Mouse (Mus musculus) lung, postnatal 0 days (tissue): ENCODE results near the gene Epb41. TPM values are rescaled to one million over a fixed set of nuclear protein-coding genes. Genes with fewer than 3 reads are reported as not detected.

Experiments used
- ATAC-seq: fragments of 200-750 bp; cut with Nextera tagmentation; 2 replicates; pipeline ENCODE4 v1.8.0; 2017; ENCODE audit warnings: moderate library complexity
- DNase-seq: peaks from one replicate; pipeline ENCODE4 v3.0.0-alpha.2; 2016; ENCODE audit warnings: low spot score
- H3K27ac ChIP-seq: fragments of 300-500 bp; sonication (generic); 2 replicates; pipeline ENCODE4 v1.5.1; 2014; ENCODE audit warnings: antibody characterized with exemption, mild to moderate bottlenecking, low read length, mixed read lengths
- H3K27me3 ChIP-seq: fragments of 300-500 bp; sonication (generic); replicated peaks from 2 replicates; pipeline ENCODE4 v1.6.1; 2014; ENCODE audit warnings: low read length, mixed read lengths; ENCODE audit not compliant: insufficient read depth
- H3K36me3 ChIP-seq: fragments of 300-500 bp; sonication (generic); 2 replicates; pipeline ENCODE4 v1.6.1; 2014; ENCODE audit warnings: low read length, mixed read lengths; ENCODE audit not compliant: insufficient read depth
- H3K4me1 ChIP-seq: fragments of 300-500 bp; sonication (generic); 2 replicates; pipeline ENCODE4 v1.6.1; 2014; ENCODE audit warnings: antibody characterized with exemption, low read depth, low read length, mixed read lengths; ENCODE audit not compliant: insufficient read depth
- H3K4me2 ChIP-seq: fragments of 300-500 bp; sonication (generic); replicated peaks from 2 replicates; pipeline ENCODE4 v1.6.1; 2014; ENCODE audit warnings: low read depth, mild to moderate bottlenecking, low read length, moderate library complexity, mixed read lengths
- H3K4me3 ChIP-seq: fragments of 300-500 bp; sonication (generic); 2 replicates; pipeline ENCODE4 v1.5.1; 2014; ENCODE audit warnings: low read depth, low read length
- H3K9ac ChIP-seq: fragments of 300-500 bp; sonication (generic); replicated peaks from 2 replicates; pipeline ENCODE4 v1.6.1; 2014; ENCODE audit warnings: low read depth, mild to moderate bottlenecking
- H3K9me3 ChIP-seq: fragments of 300-500 bp; sonication (generic); 2 replicates; pipeline ENCODE4 v1.6.1; 2016; ENCODE audit warnings: low read length, mixed read lengths
- CTCF ChIP-seq: IDR thresholded peaks from 2 replicates; pipeline ENCODE4 v1.5.1; 2016; ENCODE audit warnings: antibody characterized with exemption, mild to moderate bottlenecking
- EP300 ChIP-seq: IDR thresholded peaks from 2 replicates; pipeline ENCODE4 v1.6.1; 2016; ENCODE audit warnings: antibody characterized with exemption, mild to moderate bottlenecking, control low read depth
- WGBS: fragments of 180-500 bp; shearing (Covaris S2); extraction: QIAGEN DNeasy Blood & Tissue Kit; methylation state at CpG from one replicate; pipeline ENCODE4 v1.1.7; 2014; 5-methylcytosine and 5-hydroxymethylcytosine counted together
- polyA plus RNA-seq: library from polyadenylated mRNA; unstranded; fragments of >200 nt; fragmentation: Nextera tagmentation; extraction: Ambion mirVana; gene quantifications from 2 replicates; pipeline ENCODE4 v1.2.1, GENCODE M21; 2015

Epb41 gene
- polyA plus RNA-seq, 1 experiment from 2014 or later, result 29.9 TPM

DNA sequence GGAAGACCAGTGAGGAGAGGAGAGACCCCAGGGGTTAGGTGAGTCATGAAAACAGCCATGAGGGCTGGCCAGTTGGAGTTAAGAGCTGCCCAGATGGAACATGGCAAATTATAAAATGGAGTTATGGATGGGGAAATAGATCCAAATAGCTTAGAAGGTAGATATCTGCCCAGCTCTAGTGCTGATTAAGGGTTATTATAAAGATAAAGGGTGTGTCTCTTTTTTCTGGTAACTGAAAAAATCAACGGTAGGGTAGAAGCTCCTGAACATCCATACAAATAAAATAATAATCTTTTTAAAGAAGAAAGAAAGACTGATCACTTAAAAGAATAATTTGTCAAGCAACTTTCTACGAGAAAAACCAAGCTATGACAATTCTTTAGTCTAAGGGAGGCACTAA is 49.9 kb downstream of the Epb41 start:
- H3K9ac ChIP-seq, result no peak overlapping the region
- H3K4me3 ChIP-seq, result no peak overlapping the region
- H3K27me3 ChIP-seq, result no peaks in the 10 kb centered on the region
- no peaks in the 10 kb centered on the region for H3K36me3 ChIP-seq
- WGBS, result 39% methylated on average over 2 of the region's 2 CpGs
- no peak overlapping the region for H3K27ac ChIP-seq
- DNase-seq (no peak), ATAC-seq (no peak)
- H3K9me3 ChIP-seq, result no peaks in the 10 kb centered on the region
- no peak for TF ChIP-seq CTCF
- no peak for TF ChIP-seq EP300
- 0 out of 2 replicates have a peak, but pooled peaks cover 4% of the 10 kb centered on the region for H3K4me1 ChIP-seq
- H3K4me2 ChIP-seq, result no peak overlapping the region

DNA sequence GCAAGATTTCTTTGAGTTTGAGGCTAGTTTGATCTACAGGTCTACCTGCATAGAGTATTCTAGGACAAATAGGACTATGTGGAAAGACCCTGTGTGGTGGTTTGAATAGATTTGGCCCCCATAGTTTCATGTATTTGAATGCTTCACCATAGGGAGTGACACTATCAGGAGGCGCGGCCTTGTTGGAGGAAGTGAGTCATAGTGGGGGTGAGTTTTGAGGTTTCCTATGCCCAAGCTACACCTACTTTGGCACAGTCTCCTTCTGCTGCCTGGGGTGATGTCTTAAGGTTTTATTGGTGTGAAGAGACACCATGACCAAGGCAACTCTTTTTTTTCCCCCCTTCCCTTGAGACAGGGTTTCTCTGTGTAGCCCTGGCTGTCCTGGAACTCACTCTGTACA is 51.3 kb downstream of the Epb41 start:
- no peak for TF ChIP-seq CTCF
- no peak for TF ChIP-seq EP300
- Histone ChIP-seq H3K4me1 (0 out of 2 replicates have a peak, but pooled peaks cover 4% of the 10 kb centered on the region), H3K4me2 (no peak overlapping the region), H3K4me3 (no peak overlapping the region), H3K27me3 (no peaks in the 10 kb centered on the region), H3K27ac (no peak overlapping the region), H3K36me3 (no peaks in the 10 kb centered on the region), H3K9ac (no peak overlapping the region), H3K9me3 (no peaks in the 10 kb centered on the region)
- WGBS, result 95% methylated on average over 2 of the region's 2 CpGs
- DNase-seq (no peak), ATAC-seq (no peak)

DNA sequence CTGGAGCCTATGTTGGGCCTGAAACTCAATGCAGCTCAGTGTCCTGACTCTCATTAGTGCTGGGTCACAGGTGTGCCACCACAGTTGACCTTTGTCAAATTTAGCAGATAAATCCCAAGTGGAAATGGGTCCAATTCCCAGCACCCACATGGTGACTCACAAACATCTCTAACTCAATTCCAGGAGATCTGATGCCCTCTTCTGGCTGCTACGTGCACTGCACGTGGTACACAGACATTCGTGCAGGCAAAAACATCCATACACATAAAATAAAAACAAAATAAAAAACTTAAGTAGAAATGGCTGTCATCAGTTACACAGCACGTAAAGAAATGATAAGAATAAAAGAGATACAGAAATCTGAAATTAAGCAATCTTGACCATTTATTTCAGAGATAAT is 52.5 kb downstream of the Epb41 start:
- Histone ChIP-seq H3K4me1 (0 out of 2 replicates have a peak, but pooled peaks cover 4% of the 10 kb centered on the region), H3K27me3 (no peaks in the 10 kb centered on the region), H3K36me3 (no peaks in the 10 kb centered on the region), H3K9ac (no peak overlapping the region), H3K4me3 (no peak overlapping the region), H3K9me3 (no peaks in the 10 kb centered on the region), H3K27ac (no peak overlapping the region), H3K4me2 (no peak overlapping the region)
- TF ChIP-seq EP300, result no peak
- peak; percentile 36; the same call in 1 of the 2 replicates for TF ChIP-seq CTCF
- 94% methylated on average over 4 of the region's 4 CpGs for WGBS
- no peak for ATAC-seq
- DNase-seq, result no peak

DNA sequence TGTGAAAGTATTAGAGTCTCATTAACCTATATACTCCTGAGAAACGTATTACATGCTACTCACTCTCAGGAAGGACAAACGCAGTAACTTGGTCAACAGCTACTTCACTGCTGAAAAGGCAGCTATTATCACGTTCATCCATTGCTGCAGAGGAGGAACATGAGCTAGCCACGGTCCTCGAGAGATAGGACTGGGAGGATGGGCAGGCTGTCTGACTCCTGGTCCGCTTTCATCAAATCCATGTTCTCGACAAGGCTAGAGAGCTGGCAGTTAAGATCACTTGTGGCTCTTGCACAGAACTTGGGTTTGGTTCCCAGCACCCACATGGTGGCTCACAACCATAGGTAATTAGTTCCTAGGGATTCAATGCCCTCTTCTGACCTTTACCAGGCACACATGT is 53.2 kb downstream of the Epb41 start:
- DNase-seq (no peak), ATAC-seq (no peak)
- 84% methylated on average over 7 of the region's 7 CpGs for WGBS
- H3K27ac ChIP-seq, result no peak overlapping the region
- no peaks in the 10 kb centered on the region for H3K36me3 ChIP-seq
- H3K4me3 ChIP-seq, result no peak overlapping the region
- TF ChIP-seq EP300, result no peak
- no peak for TF ChIP-seq CTCF
- H3K9me3 ChIP-seq, result no peaks in the 10 kb centered on the region
- no peak overlapping the region for H3K4me2 ChIP-seq
- no peaks in the 10 kb centered on the region for H3K4me1 ChIP-seq
- H3K27me3 ChIP-seq, result no peaks in the 10 kb centered on the region
- no peak overlapping the region for H3K9ac ChIP-seq

DNA sequence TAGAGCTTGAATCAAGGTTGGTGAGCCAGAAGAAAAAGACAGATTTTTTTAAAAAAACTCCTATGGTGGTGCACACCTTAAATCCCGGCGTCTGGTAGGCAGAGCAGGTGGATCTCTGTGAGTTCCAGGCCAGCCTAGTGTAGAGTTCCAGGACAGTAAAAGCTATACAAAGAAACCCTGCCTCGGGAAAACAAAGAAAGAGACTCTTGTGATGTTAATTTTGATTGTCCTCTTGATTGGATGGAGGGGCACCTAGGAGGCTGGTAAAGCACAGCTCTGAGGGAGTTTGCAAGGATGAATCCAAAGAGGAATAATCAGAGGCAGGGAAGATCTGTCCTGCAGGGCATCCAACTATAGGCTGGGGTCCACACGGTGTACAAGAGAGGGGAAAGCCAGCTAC is 56.6 kb downstream of the Epb41 start:
- 64% methylated on average over 4 of the region's 4 CpGs for WGBS
- no peak overlapping the region for H3K27ac ChIP-seq
- no peaks in the 10 kb centered on the region for H3K27me3 ChIP-seq
- H3K36me3 ChIP-seq, result no peaks in the 10 kb centered on the region
- H3K9ac ChIP-seq, result no peak overlapping the region
- ATAC-seq, result no peak
- no peak overlapping the region for H3K4me3 ChIP-seq
- H3K4me2 ChIP-seq, result no peak overlapping the region
- no peaks in the 10 kb centered on the region for H3K9me3 ChIP-seq
- TF ChIP-seq CTCF (no peak), EP300 (no peak)
- no peak for DNase-seq
- H3K4me1 ChIP-seq, result no peaks in the 10 kb centered on the region

DNA sequence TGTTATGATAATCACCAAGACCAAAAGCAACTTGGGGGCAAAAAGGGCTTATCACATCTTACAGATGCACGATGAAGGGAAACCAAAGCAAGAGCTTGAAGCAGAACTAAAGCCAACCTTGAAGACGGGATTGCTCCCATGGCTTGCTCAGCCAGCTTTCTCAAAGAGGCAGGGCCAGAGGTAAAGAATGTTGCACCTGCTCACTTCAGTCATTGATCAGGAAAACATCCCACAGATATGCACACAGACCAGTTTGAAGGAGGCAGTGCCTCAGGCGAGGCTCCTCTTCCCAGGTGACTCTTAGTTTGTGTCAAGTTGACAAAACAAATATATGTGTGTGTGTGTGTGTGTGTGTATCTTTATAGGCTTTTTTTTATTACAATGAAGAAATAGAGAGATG is 59.7 kb downstream of the Epb41 start:
- Histone ChIP-seq H3K9me3 (no peaks in the 10 kb centered on the region), H3K4me3 (no peak overlapping the region), H3K27ac (no peak overlapping the region), H3K4me1 (no peaks in the 10 kb centered on the region), H3K9ac (no peak overlapping the region), H3K4me2 (no peak overlapping the region), H3K36me3 (no peaks in the 10 kb centered on the region), H3K27me3 (no peaks in the 10 kb centered on the region)
- ATAC-seq, result no peak
- WGBS, result 84% methylated on average over 3 of the region's 3 CpGs
- no peak for DNase-seq
- TF ChIP-seq EP300 (no peak), CTCF (no peak)

DNA sequence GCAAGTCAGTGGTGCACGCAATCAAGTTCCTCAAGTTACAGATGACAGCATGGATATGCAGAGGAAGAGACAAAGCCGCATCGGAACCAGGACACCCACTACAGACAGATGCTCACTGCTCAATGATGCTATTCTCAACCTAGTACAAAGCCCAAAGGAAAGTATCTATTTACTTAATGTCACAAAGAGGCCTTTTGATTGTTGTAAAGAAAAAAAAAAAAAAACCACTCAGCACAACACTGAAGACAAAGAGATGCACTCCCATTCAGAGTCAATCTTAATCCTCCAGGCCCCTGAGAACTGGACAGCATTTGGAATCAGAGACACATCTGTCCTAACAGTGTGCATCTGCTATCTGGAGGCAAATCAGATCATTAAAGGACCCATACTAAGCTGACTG is 63.5 kb downstream of the Epb41 start:
- Histone ChIP-seq H3K27me3 (no peaks in the 10 kb centered on the region), H3K27ac (no peak overlapping the region), H3K4me1 (no peaks in the 10 kb centered on the region), H3K36me3 (no peaks in the 10 kb centered on the region), H3K4me2 (no peak overlapping the region), H3K4me3 (no peak overlapping the region), H3K9ac (no peak overlapping the region), H3K9me3 (no peaks in the 10 kb centered on the region)
- TF ChIP-seq EP300 (no peak), CTCF (no peak)
- 93% methylated on average over 3 of the region's 3 CpGs for WGBS
- no peak for ATAC-seq
- DNase-seq, result no peak
